Mouse (Mus musculus): ENCODE data around the gene Pskh1. TPM values are rescaled to one million over a fixed set of nuclear protein-coding genes. Genes with fewer than 3 reads are reported as not detected.

The Pskh1 gene
- polyA plus RNA-seq, 1 experiment from 2014 or later = 30.3 TPM

GRCm38 (mm10) chr8:105943321-105943739, 43.1 kb downstream of the Pskh1 start, which contains the start of gene Lcat:
Lcat (minus strand) TSS chr8:105943382.
- no peaks in the 10 kb centered on the region for H3K9me3 ChIP-seq
- no peak for DNase-seq (ENCODE audit: low spot score)
- peaks cover 85% of the 10 kb centered on the region for H3K36me3 ChIP-seq
- H3K27ac ChIP-seq = no peak within 1 kb of the TSS
- H3K4me1 ChIP-seq = peaks cover 9% of the 10 kb centered on the region
- H3K27me3 ChIP-seq (ENCODE audit: insufficient read depth, poor library complexity, severe bottlenecking) = no peaks in the 10 kb centered on the region
- WGBS = 68% methylated on average over 8 of the region's 8 CpGs
- no peak within 1 kb of the TSS for H3K4me3 ChIP-seq

- H3K4me1 ChIP-seq = peaks cover 21% of the 10 kb centered on the region
- H3K27ac ChIP-seq = peak overlapping the region; percentile 37; the same call in 1 of the 2 replicates
- no peak for DNase-seq (ENCODE audit: low spot score)
- no peaks in the 10 kb centered on the region for H3K27me3 ChIP-seq (ENCODE audit: insufficient read depth, poor library complexity, severe bottlenecking)
- no peak overlapping the region for H3K4me3 ChIP-seq
- 79% methylated on average over 10 of the region's 10 CpGs for WGBS
- H3K36me3 ChIP-seq = peaks cover 97% of the 10 kb centered on the region
- no peaks in the 10 kb centered on the region for H3K9me3 ChIP-seq
Observed at GRCm38 (mm10) chr8:105949350-105949749, 49.1 kb downstream of the Pskh1 start.

DNA sequence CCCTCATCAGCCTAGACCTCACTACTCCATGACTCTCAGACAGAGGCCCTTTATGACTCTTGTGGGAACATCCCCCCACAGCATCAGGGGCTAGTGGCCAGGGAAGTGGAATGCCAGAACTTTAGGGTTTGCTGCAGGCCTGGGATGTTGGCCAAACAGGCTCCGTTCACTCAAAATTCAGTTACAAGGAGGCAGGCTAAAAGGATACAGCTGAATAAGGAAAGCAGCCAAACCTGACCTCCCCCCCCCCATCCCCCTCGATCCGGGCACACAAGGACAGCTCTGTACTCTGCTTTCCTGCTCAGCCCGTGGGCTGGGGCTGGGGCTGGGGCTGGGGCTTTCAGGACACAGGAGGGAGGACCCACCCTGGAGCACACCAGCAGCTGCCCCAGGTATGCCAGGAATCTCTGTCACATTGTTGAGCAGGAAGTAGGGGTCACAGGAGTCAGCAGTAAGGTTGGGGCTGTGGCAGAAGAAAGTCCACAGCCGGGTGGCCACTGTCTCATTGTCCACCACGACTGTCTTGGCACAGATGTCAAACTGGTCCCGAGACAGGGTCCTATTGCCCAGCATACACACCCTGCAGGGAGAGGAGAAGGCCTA, 50.9 kb downstream of the Pskh1 start:
- no peak for DNase-seq (ENCODE audit: low spot score)
- H3K27ac ChIP-seq = peak overlapping the region; percentile 53; the same call in 1 of the 2 replicates
- peaks cover 24% of the 10 kb centered on the region for H3K4me1 ChIP-seq
- H3K27me3 ChIP-seq (ENCODE audit: insufficient read depth, poor library complexity, severe bottlenecking) = no peaks in the 10 kb centered on the region
- H3K9me3 ChIP-seq = no peaks in the 10 kb centered on the region
- peaks cover 95% of the 10 kb centered on the region for H3K36me3 ChIP-seq
- WGBS = 33% methylated on average over 7 of the region's 7 CpGs
- H3K4me3 ChIP-seq = no peak overlapping the region

DNA sequence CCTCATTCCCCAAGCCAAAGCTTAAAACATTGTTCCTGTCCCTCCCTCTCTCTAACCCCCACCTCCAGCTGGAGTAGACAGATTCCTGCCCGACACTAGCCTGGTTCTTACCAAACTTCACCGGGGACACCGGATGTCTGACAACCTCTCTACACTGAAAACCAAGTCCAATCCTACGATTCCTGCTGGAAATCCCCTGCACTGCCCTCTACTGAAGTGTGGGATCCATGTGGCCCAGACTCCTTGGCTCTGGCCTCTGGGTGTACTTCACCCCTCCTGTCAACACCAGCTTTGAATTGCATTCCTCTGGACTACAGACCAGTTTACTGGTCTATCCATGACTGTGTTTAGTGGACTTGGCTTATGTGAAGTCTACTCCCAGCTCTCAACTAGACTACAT, 56.3 kb downstream of the Pskh1 start:
- no peak for DNase-seq (ENCODE audit: low spot score)
- Histone ChIP-seq H3K27me3 (ENCODE audit: insufficient read depth, poor library complexity, severe bottlenecking) (no peaks in the 10 kb centered on the region), H3K36me3 (peaks cover 91% of the 10 kb centered on the region), H3K4me3 (no peak overlapping the region), H3K27ac (no peak overlapping the region), H3K4me1 (peaks cover 32% of the 10 kb centered on the region), H3K9me3 (no peaks in the 10 kb centered on the region)
- WGBS = 79% methylated on average over 4 of the region's 4 CpGs

GRCm38 (mm10) chr8:105957813-105958212, 57.6 kb downstream of the Pskh1 start:
- H3K4me1 ChIP-seq = peaks cover 41% of the 10 kb centered on the region
- 50% methylated on average over 2 of the region's 4 CpGs for WGBS
- no peak for DNase-seq (ENCODE audit: low spot score)
- H3K36me3 ChIP-seq = peaks cover 81% of the 10 kb centered on the region
- H3K4me3 ChIP-seq = no peak overlapping the region
- 0 out of 2 replicates have a peak overlapping the region, but pooled peaks have one; percentile 22 for H3K27ac ChIP-seq
- no peaks in the 10 kb centered on the region for H3K27me3 ChIP-seq (ENCODE audit: insufficient read depth, poor library complexity, severe bottlenecking)
- H3K9me3 ChIP-seq = no peaks in the 10 kb centered on the region

DNA sequence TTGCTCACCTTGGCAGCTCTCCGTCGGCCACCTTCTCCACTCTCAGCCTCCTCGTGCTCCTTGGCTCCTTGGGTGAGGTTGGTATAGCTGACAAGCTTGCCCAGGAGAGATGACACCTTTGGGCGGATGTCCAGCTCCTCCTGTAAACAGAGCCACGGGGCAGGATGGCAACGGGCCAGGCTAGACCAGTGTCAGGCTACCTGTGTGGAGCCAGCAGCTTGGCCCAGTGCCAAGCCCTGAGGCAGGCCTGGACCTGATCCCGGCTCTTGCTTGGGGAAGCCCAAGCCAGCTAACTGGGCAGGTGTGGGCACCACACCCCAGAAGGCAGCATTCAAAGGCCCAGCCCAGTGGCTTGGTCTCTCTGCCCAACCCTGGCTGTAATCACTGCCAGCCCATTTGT, 59.1 kb downstream of the Pskh1 start:
- DNase-seq (ENCODE audit: low spot score) = no peak
- Histone ChIP-seq H3K27me3 (ENCODE audit: insufficient read depth, poor library complexity, severe bottlenecking) (no peaks in the 10 kb centered on the region), H3K4me3 (no peak overlapping the region), H3K4me1 (peaks cover 57% of the 10 kb centered on the region), H3K36me3 (peaks cover 65% of the 10 kb centered on the region), H3K9me3 (no peaks in the 10 kb centered on the region), H3K27ac (no peak overlapping the region)
- 89% methylated on average over 7 of the region's 7 CpGs for WGBS

GRCm38 (mm10) chr8:105961101-105961500, 60.9 kb downstream of the Pskh1 start:
- H3K4me1 ChIP-seq = peaks cover 67% of the 10 kb centered on the region

DNA sequence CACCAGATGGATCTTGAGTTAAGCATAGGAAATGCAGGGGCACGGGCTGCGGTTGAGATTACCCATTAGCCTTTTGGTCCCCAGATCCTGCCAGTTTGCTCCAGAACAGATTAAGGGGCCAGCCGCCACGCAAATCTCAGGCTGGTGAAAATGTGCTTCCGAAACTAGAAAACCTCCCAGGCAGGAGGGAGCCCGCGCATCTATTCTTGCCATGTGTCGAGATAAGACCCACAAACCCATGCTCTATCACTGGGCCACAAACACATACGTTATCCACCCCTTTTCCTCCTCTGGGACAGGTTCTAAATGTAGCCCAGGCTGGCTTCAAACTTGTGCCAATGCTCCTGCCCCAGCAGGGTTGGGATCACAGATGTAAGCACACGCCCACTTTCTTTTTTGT, 61.3 kb downstream of the Pskh1 start:
- H3K4me1 ChIP-seq = peaks cover 71% of the 10 kb centered on the region

More at GRCm38 (mm10) chr8:105961101-105961500, 60.9 kb downstream of the Pskh1 start:
- WGBS = 72% methylated on average over 14 of the region's 14 CpGs
- Histone ChIP-seq H3K4me3 (no peak overlapping the region), H3K27me3 (ENCODE audit: insufficient read depth, poor library complexity, severe bottlenecking) (no peaks in the 10 kb centered on the region), H3K9me3 (no peaks in the 10 kb centered on the region), H3K36me3 (peaks cover 50% of the 10 kb centered on the region), H3K27ac (no peak overlapping the region)
- DNase-seq (ENCODE audit: low spot score) = no peak

GRCm38 (mm10) chr8:105964506-105965265, 64.4 kb downstream of the Pskh1 start:
- peak overlapping the region; percentile 84 for H3K4me3 ChIP-seq
- peaks cover 16% of the 10 kb centered on the region for H3K36me3 ChIP-seq
- WGBS = 48% methylated on average over 12 of the region's 12 CpGs
- H3K4me1 ChIP-seq = peaks cover 67% of the 10 kb centered on the region
- H3K9me3 ChIP-seq = no peaks in the 10 kb centered on the region
- DNase-seq (ENCODE audit: low spot score) = no peak
- peak overlapping the region; percentile 95 for H3K27ac ChIP-seq
- H3K27me3 ChIP-seq (ENCODE audit: insufficient read depth, poor library complexity, severe bottlenecking) = no peaks in the 10 kb centered on the region

More for the DNA sequence above, 61.3 kb downstream of the Pskh1 start:
- Histone ChIP-seq H3K27ac (0 out of 2 replicates have a peak overlapping the region, but pooled peaks have one; percentile 22), H3K9me3 (no peaks in the 10 kb centered on the region), H3K27me3 (ENCODE audit: insufficient read depth, poor library complexity, severe bottlenecking) (no peaks in the 10 kb centered on the region), H3K4me3 (no peak overlapping the region), H3K36me3 (peaks cover 46% of the 10 kb centered on the region)
- 66% methylated on average over 10 of the region's 10 CpGs for WGBS
- DNase-seq (ENCODE audit: low spot score) = no peak

- peaks cover 67% of the 10 kb centered on the region for H3K4me1 ChIP-seq
- peak overlapping the region; percentile 95 for H3K27ac ChIP-seq
- peak; percentile 88 for DNase-seq (ENCODE audit: low spot score)
- H3K27me3 ChIP-seq (ENCODE audit: insufficient read depth, poor library complexity, severe bottlenecking) = no peaks in the 10 kb centered on the region
- 2% methylated on average over 40 of the region's 40 CpGs for whole genome bisulfite sequencing
- H3K4me3 ChIP-seq = peak overlapping the region; percentile 84
- H3K36me3 ChIP-seq = peaks cover 9% of the 10 kb centered on the region
- no peaks in the 10 kb centered on the region for H3K9me3 ChIP-seq
Observed at GRCm38 (mm10) chr8:105965266-105965904, 65.1 kb downstream of the Pskh1 start.

DNA sequence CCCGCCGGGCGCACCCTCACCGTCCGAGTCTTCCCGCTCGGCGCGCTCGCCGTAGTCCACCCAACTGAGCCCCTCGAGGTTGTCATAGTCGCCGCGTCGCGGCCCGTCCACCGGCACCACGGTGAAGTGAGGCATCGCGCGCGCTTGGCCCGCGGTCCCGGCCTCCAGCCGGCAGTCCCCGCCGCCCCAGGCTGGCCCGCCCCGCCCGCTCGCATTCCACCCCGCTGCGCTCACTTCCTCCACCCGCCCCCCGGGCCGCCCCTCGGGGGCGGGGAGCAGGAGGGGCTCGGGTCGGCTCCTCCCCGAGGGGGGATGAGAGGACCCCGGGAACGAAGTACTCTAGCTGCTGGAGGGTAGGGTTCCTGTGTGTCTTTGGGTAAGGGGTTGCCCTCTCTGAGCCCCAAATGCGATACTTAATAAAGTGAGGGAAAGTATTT, 65.7 kb downstream of the Pskh1 start, which contains the start of gene Slc12a4:
TSS of gene Slc12a4 (minus strand) at position 193 of the 437 bp plus-strand sequence.
- Histone ChIP-seq H3K9me3 (no peaks in the 10 kb centered on the region), H3K4me3 (peak within 1 kb of the TSS; percentile 84), H3K27me3 (ENCODE audit: insufficient read depth, poor library complexity, severe bottlenecking) (no peaks in the 10 kb centered on the region), H3K4me1 (peaks cover 66% of the 10 kb centered on the region), H3K36me3 (peaks cover 4% of the 10 kb centered on the region; the same call in 1 of the 2 replicates), H3K27ac (peak within 1 kb of the TSS; percentile 95)
- DNase-seq (ENCODE audit: low spot score) = peak; percentile 93
- under 1% methylated on average over 47 of the region's 47 CpGs for WGBS

DNA sequence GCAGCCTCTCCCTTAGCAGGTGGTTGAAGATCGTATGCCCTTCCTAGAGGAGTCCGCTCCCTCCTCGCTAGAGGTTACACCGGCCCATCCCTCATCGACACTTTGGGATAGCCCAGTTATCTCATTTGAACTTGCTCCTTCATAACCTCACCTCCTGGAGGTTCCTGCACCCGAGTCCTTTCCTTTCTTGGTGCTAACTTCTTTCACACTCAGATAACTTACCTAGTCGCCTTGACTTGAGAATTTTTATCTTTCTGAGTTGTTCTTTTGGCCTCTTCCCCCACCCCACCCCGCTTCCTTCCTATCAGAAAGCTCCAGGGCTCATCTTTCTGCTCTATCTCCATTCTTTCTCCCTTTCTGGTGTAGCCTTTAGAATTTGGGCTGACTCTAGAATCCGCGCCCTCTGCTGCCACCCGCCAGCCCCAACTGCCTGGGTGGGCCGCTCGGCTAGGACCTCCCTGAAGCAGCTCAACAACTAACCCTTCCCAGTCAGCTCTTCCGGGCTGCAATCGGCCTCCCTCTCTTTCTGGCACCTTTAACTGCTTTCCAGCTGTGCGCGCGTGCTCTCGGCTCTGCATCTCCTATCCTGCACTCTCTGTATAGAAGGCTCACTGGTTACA, 66.6 kb downstream of the Pskh1 start:
- Histone ChIP-seq H3K27ac (peak overlapping the region; percentile 95), H3K27me3 (ENCODE audit: insufficient read depth, poor library complexity, severe bottlenecking) (no peaks in the 10 kb centered on the region), H3K9me3 (no peaks in the 10 kb centered on the region), H3K36me3 (no peaks in the 10 kb centered on the region; the same call in 1 of the 2 replicates), H3K4me3 (peak overlapping the region; percentile 84), H3K4me1 (peaks cover 57% of the 10 kb centered on the region)
- 5% methylated on average over 19 of the region's 19 CpGs for WGBS
- peak; percentile 88 for DNase-seq (ENCODE audit: low spot score)
